Mouse (Mus musculus): ENCODE data around the gene Gkn1. TPM values are rescaled to one million over a fixed set of nuclear protein-coding genes. Genes with fewer than 3 reads are reported as not detected.

Gene Gkn1
- total and polyA plus RNA-seq, 3 experiments = not detected

GRCm38 (mm10) chr6:87388877-87389276 is 38.1 kb upstream of the Gkn1 start, which contains the start of gene Gkn3:
Gene Gkn3, minus strand, starts transcription at chr6:87388935.
- in situ Hi-C loops (cut with MboI; ENCODE audit: low pct_ligation_motif_present, low pct_unique_long_range_greater_than_20kb, low sequenced_read_pairs) (no loop called here), dilution Hi-C loops (cut with MboI; ENCODE audit: extremely low pct_ligation_motif_present, extremely low pct_unique_long_range_greater_than_20kb, low sequenced_read_pairs) (no loop called here)
- H3K4me3 ChIP-seq (replicated peaks in 1 of 3; ENCODE audit: low read depth in 2 of 3, low read length in 2 of 3, poor library complexity in 1 of 3) = no peak within 1 kb of the TSS
- DNase-seq (ENCODE audit: extremely low read depth) = no peak
- H3K9me3 ChIP-seq (replicated peaks; ENCODE audit: low read length) = no peaks in the 10 kb centered on the region
- H3K27me3 ChIP-seq (replicated peaks) = peaks cover 5% of the 10 kb centered on the region
- H3K9ac ChIP-seq (ENCODE audit: insufficient read depth, low read depth) = no peak within 1 kb of the TSS
- no peak for TF ChIP-seq ZKSCAN1 (IDR thresholded peaks at IDR 0.05; ENCODE audit: borderline replicate concordance, low read depth, low read length)
- H3K4me2 ChIP-seq (ENCODE audit: insufficient read depth, low read depth, poor library complexity, severe bottlenecking) = no peak within 1 kb of the TSS
- no peaks in the 10 kb centered on the region for H3K79me2 ChIP-seq (replicated peaks; ENCODE audit: control insufficient read depth, extremely low read depth, insufficient read depth, poor library complexity, severe bottlenecking)
- no peak within 1 kb of the TSS for H3K27ac ChIP-seq (ENCODE audit: insufficient read depth, low read depth)
- H3K36me3 ChIP-seq (replicated peaks in 1 of 2; ENCODE audit: control insufficient read depth in 1 of 2, insufficient read depth in 1 of 2, low read length in 1 of 2) = no peaks in the 10 kb centered on the region
- H3K4me1 ChIP-seq (ENCODE audit: control insufficient read depth in 1 of 2, insufficient read depth in 2 of 2) = peaks cover 2 to 39% of the 10 kb centered on the region in 2 experiments; a peak in 3 of 4 replicates

GRCm38 (mm10) chr6:87386681-87387080 is 35.9 kb upstream of the Gkn1 start:
- no peak overlapping the region for H3K9ac ChIP-seq (ENCODE audit: insufficient read depth, low read depth)
- H3K36me3 ChIP-seq (replicated peaks in 1 of 2; ENCODE audit: control insufficient read depth in 1 of 2, insufficient read depth in 1 of 2, low read length in 1 of 2) = no peaks in the 10 kb centered on the region
- H3K79me2 ChIP-seq (replicated peaks; ENCODE audit: control insufficient read depth, extremely low read depth, insufficient read depth, poor library complexity, severe bottlenecking) = no peaks in the 10 kb centered on the region
- no peaks in the 10 kb centered on the region for H3K9me3 ChIP-seq (replicated peaks; ENCODE audit: low read length)
- no peak overlapping the region for H3K4me3 ChIP-seq (replicated peaks in 1 of 3; ENCODE audit: low read depth in 2 of 3, low read length in 2 of 3, poor library complexity in 1 of 3)
- dilution Hi-C loops (cut with MboI; ENCODE audit: extremely low pct_ligation_motif_present, extremely low pct_unique_long_range_greater_than_20kb, low sequenced_read_pairs) (no loop called here), in situ Hi-C loops (cut with MboI; ENCODE audit: low pct_ligation_motif_present, low pct_unique_long_range_greater_than_20kb, low sequenced_read_pairs) (no loop called here)
- H3K4me2 ChIP-seq (ENCODE audit: insufficient read depth, low read depth, poor library complexity, severe bottlenecking) = no peak overlapping the region
- H3K27me3 ChIP-seq (replicated peaks) = peaks cover 8% of the 10 kb centered on the region
- TF ChIP-seq ELF1 (IDR thresholded peaks at IDR 0.05; ENCODE audit: low read depth, low read length) (no peak), MAX (IDR thresholded peaks at IDR 0.05; ENCODE audit: low read length) (no peak), JUND (conservative IDR thresholded peaks at IDR 0.05; ENCODE audit: low read depth, low read length) (no peak), MYC (IDR thresholded peaks at IDR 0.05; ENCODE audit: low read depth, low read length) (no peak), KAT2A (IDR thresholded peaks at IDR 0.05; ENCODE audit: insufficient replicate concordance, low read length) (no peak), CHD1 (IDR thresholded peaks at IDR 0.05; ENCODE audit: low read depth, low read length) (no peak)
- no peak overlapping the region for H3K27ac ChIP-seq (ENCODE audit: insufficient read depth, low read depth)
- no peak for DNase-seq (ENCODE audit: extremely low read depth)
- H3K4me1 ChIP-seq (ENCODE audit: control insufficient read depth in 1 of 2, insufficient read depth in 2 of 2) = peaks cover 0 to 17% of the 10 kb centered on the region in 2 experiments; a peak in 2 of 4 replicates

- Histone ChIP-seq H3K36me3 (replicated peaks in 1 of 2; ENCODE audit: control insufficient read depth in 1 of 2, insufficient read depth in 1 of 2, low read length in 1 of 2) (no peaks in the 10 kb centered on the region), H3K27ac (ENCODE audit: insufficient read depth, low read depth) (no peak overlapping the region), H3K4me2 (ENCODE audit: insufficient read depth, low read depth, poor library complexity, severe bottlenecking) (no peak overlapping the region), H3K79me2 (replicated peaks; ENCODE audit: control insufficient read depth, extremely low read depth, insufficient read depth, poor library complexity, severe bottlenecking) (no peaks in the 10 kb centered on the region), H3K4me1 (ENCODE audit: control insufficient read depth in 1 of 2, insufficient read depth in 2 of 2) (peaks cover 0 to 20% of the 10 kb centered on the region in 2 experiments; a peak in 2 of 4 replicates), H3K27me3 (replicated peaks) (peaks cover 8% of the 10 kb centered on the region), H3K9me3 (replicated peaks; ENCODE audit: low read length) (no peaks in the 10 kb centered on the region), H3K9ac (ENCODE audit: insufficient read depth, low read depth) (no peak overlapping the region), H3K4me3 (replicated peaks in 1 of 3; ENCODE audit: low read depth in 2 of 3, low read length in 2 of 3, poor library complexity in 1 of 3) (no peak overlapping the region)
- in situ Hi-C loops (cut with MboI; ENCODE audit: low pct_ligation_motif_present, low pct_unique_long_range_greater_than_20kb, low sequenced_read_pairs) = no loop called here
- TF ChIP-seq SMC3 (IDR thresholded peaks at IDR 0.05; ENCODE audit: low read depth, low read length) (peak; percentile 68), TCF12 (IDR thresholded peaks at IDR 0.05; ENCODE audit: low read depth, low read length) (no peak), CTCF (conservative IDR thresholded peaks at IDR 0.05 in 1 of 2, IDR thresholded peaks at IDR 0.05 in 1 of 2; ENCODE audit: low read depth in 2 of 2, low read length in 2 of 2) (peak; percentile 88 to 89), HCFC1 (IDR thresholded peaks at IDR 0.05; ENCODE audit: low read depth, low read length) (no peak), RAD21 (IDR thresholded peaks at IDR 0.05; ENCODE audit: low read depth, low read length) (peak; percentile 60), ZNF384 (IDR thresholded peaks at IDR 0.05; ENCODE audit: low read depth, low read length) (peak; percentile 97)
- DNase-seq (ENCODE audit: extremely low read depth) = peak; percentile 65
- dilution Hi-C loops (cut with MboI; ENCODE audit: extremely low pct_ligation_motif_present, extremely low pct_unique_long_range_greater_than_20kb, low sequenced_read_pairs) = no loop called here
Observed at GRCm38 (mm10) chr6:87386203-87386602, 35.5 kb upstream of the Gkn1 start.
